Mouse (Mus musculus) liver, embryonic 14.5 days (tissue): ENCODE results near the gene Pdx1.

Experiments used
- CTCF ChIP-seq: IDR thresholded peaks from 2 replicates; pipeline ENCODE4 v1.5.1; 2016; ENCODE audit warnings: antibody characterized with exemption, low read depth, control low read depth
- EP300 ChIP-seq: IDR thresholded peaks from 2 replicates; pipeline ENCODE4 v1.6.1; 2016; ENCODE audit warnings: antibody characterized with exemption, low read depth

DNA sequence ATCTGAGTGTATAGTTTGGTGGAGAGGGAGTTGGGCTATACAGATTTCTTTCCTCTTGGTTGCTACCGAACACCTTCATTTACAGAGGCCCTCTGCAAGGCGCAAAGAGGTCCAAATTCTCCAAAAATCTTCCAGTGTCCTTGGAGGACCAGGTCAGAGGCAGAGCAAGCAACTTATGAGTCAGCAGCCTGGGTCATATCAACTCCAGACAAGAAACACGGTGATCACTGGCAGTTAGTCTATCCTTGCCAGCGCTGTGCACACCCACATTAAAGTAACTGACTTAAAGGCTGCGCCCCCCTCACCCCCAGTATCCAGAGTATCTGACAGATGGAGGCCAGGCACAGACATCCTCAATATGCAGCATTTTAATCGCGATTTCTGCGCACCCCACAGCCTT, 1.0 kb upstream of the Pdx1 start:
- no peak for TF ChIP-seq EP300
- no peak for TF ChIP-seq CTCF
